Mouse (Mus musculus) forebrain, embryonic 15.5 days (tissue): ENCODE results near the gene Tmc6. TPM values are rescaled to one million over a fixed set of nuclear protein-coding genes. Genes with fewer than 3 reads are reported as not detected.

Source experiments
- ATAC-seq: fragments of 200-750 bp; cut with Nextera tagmentation; replicated peaks from 2 replicates; pipeline ENCODE4 v1.8.0; 2017; ENCODE audit warnings: mild to moderate bottlenecking, moderate TSS enrichment, moderate library complexity
- H3K27ac ChIP-seq: fragments of 300-500 bp; sonication (generic); replicated peaks from 2 replicates; pipeline ENCODE4 v1.5.1; 2015; ENCODE audit warnings: mild to moderate bottlenecking, inconsistent platforms
- H3K27me3 ChIP-seq: fragments of 300-500 bp; sonication (generic); 2 replicates; pipeline ENCODE4 v1.6.1; 2015; ENCODE audit warnings: inconsistent platforms
- H3K36me3 ChIP-seq: fragments of 300-500 bp; sonication (generic); 2 replicates; pipeline ENCODE4 v1.6.1; 2015; ENCODE audit warnings: mild to moderate bottlenecking, inconsistent platforms
- H3K4me1 ChIP-seq: fragments of 300-500 bp; sonication (generic); 2 replicates; pipeline ENCODE4 v1.6.1; 2015; ENCODE audit warnings: inconsistent platforms
- H3K4me2 ChIP-seq: fragments of 300-500 bp; sonication (generic); replicated peaks from 2 replicates; pipeline ENCODE4 v1.6.1; 2015; ENCODE audit warnings: mild to moderate bottlenecking, inconsistent platforms
- H3K4me3 ChIP-seq: fragments of 300-500 bp; sonication (generic); 2 replicates; pipeline ENCODE4 v1.5.1; 2015; ENCODE audit warnings: mild to moderate bottlenecking, inconsistent platforms
- H3K9ac ChIP-seq: fragments of 300-500 bp; sonication (generic); replicated peaks from 2 replicates; pipeline ENCODE4 v1.6.1; 2015; ENCODE audit warnings: mild to moderate bottlenecking, inconsistent platforms
- H3K9me3 ChIP-seq: fragments of 300-500 bp; sonication (generic); 2 replicates; pipeline ENCODE4 v1.6.1; 2016; ENCODE audit warnings: inconsistent platforms
- WGBS: fragments of 180-500 bp; shearing (Covaris S2); methylation state at CpG from one replicate; pipeline ENCODE4 v1.1.7; 2015; ENCODE audit warnings: mixed read lengths; 5-methylcytosine and 5-hydroxymethylcytosine counted together
- polyA plus RNA-seq: library from polyadenylated mRNA; unstranded; fragments of >200 nt; fragmentation: Nextera tagmentation; extraction: Ambion mirVana; gene quantifications from 2 replicates; pipeline ENCODE4 v1.2.1, GENCODE M21; 2015

The Tmc6 gene
- polyA plus RNA-seq, 1 experiment from 2014 or later, result 2.6 TPM

DNA sequence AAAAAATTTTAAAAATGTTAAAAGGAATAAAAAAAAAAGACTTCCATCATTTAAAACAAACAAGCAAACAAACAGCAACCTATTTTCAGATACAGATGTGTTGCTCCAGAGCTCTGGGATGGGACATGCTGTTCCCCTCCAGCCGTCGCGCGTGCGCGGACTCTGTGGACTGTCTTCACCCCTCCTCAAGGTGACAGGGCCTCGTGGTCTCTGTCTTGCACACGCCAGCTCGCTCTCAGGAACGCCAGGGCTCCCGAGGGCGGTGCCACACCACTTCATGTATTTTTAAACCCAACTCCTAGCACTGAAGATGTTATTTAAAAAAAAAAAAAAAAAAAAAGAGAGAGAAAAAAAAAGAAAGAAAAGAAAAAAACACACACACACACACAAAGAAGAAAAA lies 19.8 kb downstream of the Tmc6 start:
- H3K4me2 ChIP-seq, result no peak overlapping the region
- H3K4me3 ChIP-seq, result no peak overlapping the region
- H3K4me1 ChIP-seq, result no peaks in the 10 kb centered on the region
- no peak overlapping the region for H3K27ac ChIP-seq
- no peak for ATAC-seq
- H3K9ac ChIP-seq, result no peak overlapping the region
- WGBS, result 90% methylated on average over 12 of the region's 12 CpGs
- H3K36me3 ChIP-seq, result peaks cover 71% of the 10 kb centered on the region
- H3K9me3 ChIP-seq, result no peaks in the 10 kb centered on the region
- H3K27me3 ChIP-seq, result no peaks in the 10 kb centered on the region

DNA sequence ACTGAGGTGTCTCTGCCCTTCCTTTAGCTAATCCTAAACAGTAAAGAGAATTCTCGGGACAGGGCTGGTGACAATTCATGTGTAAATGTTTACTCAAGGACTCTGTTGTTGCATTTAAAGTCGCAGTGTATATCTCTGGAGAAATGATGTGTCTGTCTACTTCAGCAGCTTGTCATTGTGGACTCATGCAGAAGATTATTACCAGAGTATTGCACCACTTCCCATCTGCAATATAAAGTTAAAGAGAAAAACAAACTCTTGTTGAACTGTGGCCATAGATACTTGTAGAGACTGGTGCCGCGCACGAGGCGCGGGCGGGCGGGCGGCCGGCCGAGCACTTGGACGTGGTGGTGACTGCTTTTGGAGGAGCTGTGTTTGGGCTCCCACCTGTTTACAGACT lies 20.2 kb downstream of the Tmc6 start:
- Histone ChIP-seq H3K9me3 (no peaks in the 10 kb centered on the region), H3K4me1 (no peaks in the 10 kb centered on the region), H3K4me2 (no peak overlapping the region), H3K4me3 (no peak overlapping the region), H3K27me3 (no peaks in the 10 kb centered on the region), H3K27ac (no peak overlapping the region), H3K36me3 (peaks cover 76% of the 10 kb centered on the region), H3K9ac (no peak overlapping the region)
- WGBS, result 93% methylated on average over 13 of the region's 13 CpGs
- ATAC-seq, result no peak

DNA sequence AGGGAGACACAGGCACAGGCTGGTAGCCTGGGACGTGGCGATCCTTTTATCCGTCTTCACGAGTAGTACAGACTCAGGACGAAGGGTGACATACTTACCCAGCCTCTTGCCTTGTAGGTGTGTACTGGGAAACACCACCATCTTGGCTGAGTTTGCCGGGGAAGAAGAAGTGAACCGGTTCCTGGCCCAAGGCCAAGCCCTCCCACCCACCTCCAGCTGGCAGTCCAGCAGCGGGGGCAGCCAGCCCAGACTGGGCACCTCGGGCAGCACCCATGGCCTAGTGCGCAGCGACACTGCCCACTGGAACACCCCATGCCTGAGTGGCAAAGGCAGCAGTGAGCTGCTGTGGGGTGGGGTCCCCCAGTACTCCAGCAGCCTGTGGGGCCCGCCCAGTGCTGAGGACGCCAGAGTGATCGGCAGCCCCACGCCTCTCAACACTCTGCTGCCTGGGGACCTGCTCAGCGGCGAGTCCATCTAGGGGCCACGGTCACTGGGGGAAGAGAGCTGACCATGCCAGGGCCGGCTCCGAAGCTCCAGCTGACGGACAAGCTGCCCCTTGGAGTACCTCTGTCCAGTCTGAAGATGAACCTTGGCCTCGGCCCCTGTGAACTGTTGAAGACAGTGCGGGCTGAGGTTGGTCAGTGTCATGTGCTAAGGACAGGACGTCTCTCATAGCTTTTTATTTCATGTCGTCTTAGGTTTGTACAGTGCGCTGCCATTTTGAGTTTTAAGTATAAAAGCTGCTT lies 21.5 kb downstream of the Tmc6 start:
- no peak overlapping the region for H3K27ac ChIP-seq
- no peak overlapping the region for H3K4me3 ChIP-seq
- H3K36me3 ChIP-seq, result peaks cover 85% of the 10 kb centered on the region
- H3K9ac ChIP-seq, result no peak overlapping the region
- no peaks in the 10 kb centered on the region for H3K4me1 ChIP-seq
- 89% methylated on average over 26 of the region's 26 CpGs for WGBS
- H3K27me3 ChIP-seq, result no peaks in the 10 kb centered on the region
- no peaks in the 10 kb centered on the region for H3K9me3 ChIP-seq
- H3K4me2 ChIP-seq, result no peak overlapping the region
- no peak for ATAC-seq

DNA sequence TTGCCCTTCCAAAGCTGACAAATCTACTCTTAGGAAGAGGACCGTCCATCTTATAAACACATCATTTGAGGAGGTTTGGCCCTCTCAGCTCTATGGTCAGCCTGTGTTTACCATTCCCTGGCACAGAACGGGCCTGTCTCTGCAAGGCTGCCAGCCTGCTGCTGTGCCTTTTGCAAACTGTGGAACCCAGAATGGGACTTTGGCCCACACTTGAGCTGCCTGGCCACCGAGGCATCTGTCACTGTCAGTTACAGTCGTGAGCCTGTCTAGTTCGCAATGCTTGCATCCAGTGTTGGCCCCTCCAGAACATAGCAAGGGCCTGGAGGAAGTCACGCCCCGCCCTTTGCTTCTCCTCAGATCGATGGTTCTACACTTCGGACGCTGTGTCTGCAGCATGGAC lies 22.7 kb downstream of the Tmc6 start:
- Histone ChIP-seq H3K9ac (no peak overlapping the region), H3K27me3 (no peaks in the 10 kb centered on the region), H3K27ac (no peak overlapping the region), H3K4me2 (no peak overlapping the region), H3K9me3 (no peaks in the 10 kb centered on the region), H3K36me3 (peaks cover 90% of the 10 kb centered on the region), H3K4me3 (no peak overlapping the region), H3K4me1 (no peaks in the 10 kb centered on the region)
- 93% methylated on average over 10 of the region's 10 CpGs for WGBS
- ATAC-seq, result no peak

DNA sequence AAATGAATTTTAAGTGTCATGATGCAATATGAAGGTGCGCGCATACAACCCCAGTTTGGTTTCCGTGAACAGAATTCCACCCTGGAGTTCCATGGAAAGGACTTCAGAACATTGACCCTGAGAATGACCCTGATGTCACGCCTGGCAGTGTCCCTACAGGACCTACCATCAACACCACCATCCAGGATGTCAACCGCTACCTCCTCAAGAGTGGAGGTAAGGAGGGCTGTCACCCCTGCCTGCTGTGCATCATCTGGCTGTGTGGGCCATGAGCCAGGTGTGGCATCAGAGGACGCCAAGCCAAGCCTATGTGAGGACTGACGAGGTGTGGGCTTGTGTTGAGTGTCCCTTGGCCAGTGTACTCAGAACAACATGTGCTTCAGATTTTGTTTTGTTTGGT lies 26.1 kb downstream of the Tmc6 start:
- no peak for ATAC-seq
- Histone ChIP-seq H3K4me1 (no peaks in the 10 kb centered on the region), H3K27ac (no peak overlapping the region), H3K9me3 (no peaks in the 10 kb centered on the region), H3K4me2 (no peak overlapping the region), H3K9ac (no peak overlapping the region), H3K36me3 (peaks cover 94% of the 10 kb centered on the region), H3K27me3 (no peaks in the 10 kb centered on the region), H3K4me3 (no peak overlapping the region)
- WGBS, result 94% methylated on average over 7 of the region's 7 CpGs

DNA sequence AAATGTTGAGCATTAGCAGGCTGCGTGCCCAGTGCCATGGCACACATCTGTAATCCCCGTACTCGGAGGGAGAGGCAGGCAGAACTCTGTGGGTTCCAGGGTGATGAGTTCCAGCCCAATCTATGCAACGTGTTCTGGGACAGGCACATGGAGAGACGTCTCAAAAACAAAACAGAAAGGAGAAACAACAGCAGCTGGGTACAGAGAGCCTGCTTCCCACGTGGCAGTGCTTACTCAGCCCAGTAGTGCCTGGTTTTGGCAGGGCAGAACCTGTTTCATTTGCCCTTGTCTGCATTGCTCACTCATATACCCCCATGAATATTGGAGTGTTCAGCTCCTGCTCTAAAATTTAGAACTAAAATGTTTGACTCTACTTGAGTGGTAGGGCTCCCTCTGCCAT lies 30.5 kb downstream of the Tmc6 start:
- 85% methylated on average over 6 of the region's 6 CpGs for WGBS

DNA sequence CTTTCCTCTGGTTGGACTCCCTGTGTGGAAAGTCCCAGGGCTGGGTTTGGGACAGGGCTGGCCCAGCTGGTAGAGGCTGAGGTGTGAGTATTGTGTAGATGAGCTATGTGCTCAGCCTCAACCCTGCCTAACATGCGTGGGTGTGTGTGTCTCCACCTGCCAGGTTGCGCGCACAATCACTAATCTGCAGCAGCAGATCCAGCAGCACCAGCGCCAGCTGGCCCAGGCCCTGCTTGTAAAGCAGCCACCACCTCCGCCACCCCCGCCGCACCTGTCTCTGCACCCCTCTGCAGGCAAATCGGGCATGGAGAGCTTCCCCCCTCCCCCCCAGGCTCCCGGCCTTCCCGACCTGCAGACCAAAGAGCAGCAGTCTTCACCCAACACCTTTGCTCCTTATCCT lies 32.6 kb downstream of the Tmc6 start:
- 94% methylated on average over 10 of the region's 10 CpGs for WGBS

More for the DNA sequence above, 30.5 kb downstream of the Tmc6 start:
- no peaks in the 10 kb centered on the region for H3K4me1 ChIP-seq
- H3K9ac ChIP-seq, result no peak overlapping the region
- no peak for ATAC-seq
- H3K4me3 ChIP-seq, result no peak overlapping the region
- H3K9me3 ChIP-seq, result no peaks in the 10 kb centered on the region
- no peak overlapping the region for H3K4me2 ChIP-seq
- no peaks in the 10 kb centered on the region for H3K27me3 ChIP-seq
- H3K36me3 ChIP-seq, result peaks cover 96% of the 10 kb centered on the region
- no peak overlapping the region for H3K27ac ChIP-seq

DNA sequence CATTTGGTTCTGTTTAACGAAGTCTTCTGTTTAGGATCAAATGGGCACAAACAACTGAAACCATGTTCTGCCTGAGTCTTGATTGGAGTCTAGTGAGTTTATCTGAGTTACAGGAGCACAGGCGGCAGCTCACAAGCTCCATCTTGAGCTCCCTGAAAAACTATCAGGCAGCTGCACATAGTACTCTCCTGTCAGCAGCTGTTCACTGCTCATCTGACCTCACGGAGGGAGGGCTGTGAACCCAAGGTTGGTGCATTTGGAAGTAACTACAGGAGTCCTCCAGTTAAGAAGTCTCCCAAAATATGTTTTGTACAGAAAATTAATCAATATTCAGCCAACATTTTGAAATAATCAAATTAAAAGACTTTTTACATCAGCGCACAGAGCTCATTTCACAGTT lies 33.4 kb downstream of the Tmc6 start:
- Histone ChIP-seq H3K4me1 (no peaks in the 10 kb centered on the region), H3K4me2 (no peak overlapping the region), H3K9ac (no peak overlapping the region), H3K27me3 (no peaks in the 10 kb centered on the region), H3K9me3 (no peaks in the 10 kb centered on the region), H3K36me3 (peaks cover 95% of the 10 kb centered on the region), H3K27ac (no peak overlapping the region), H3K4me3 (no peak overlapping the region)
- WGBS, result 85% methylated on average over 4 of the region's 4 CpGs
- no peak for ATAC-seq

More for the DNA sequence above, 32.6 kb downstream of the Tmc6 start:
- Histone ChIP-seq H3K9ac (no peak overlapping the region), H3K27ac (no peak overlapping the region), H3K4me2 (no peak overlapping the region), H3K4me1 (no peaks in the 10 kb centered on the region), H3K4me3 (no peak overlapping the region), H3K9me3 (no peaks in the 10 kb centered on the region), H3K27me3 (no peaks in the 10 kb centered on the region), H3K36me3 (peaks cover 96% of the 10 kb centered on the region)
- ATAC-seq, result no peak

DNA sequence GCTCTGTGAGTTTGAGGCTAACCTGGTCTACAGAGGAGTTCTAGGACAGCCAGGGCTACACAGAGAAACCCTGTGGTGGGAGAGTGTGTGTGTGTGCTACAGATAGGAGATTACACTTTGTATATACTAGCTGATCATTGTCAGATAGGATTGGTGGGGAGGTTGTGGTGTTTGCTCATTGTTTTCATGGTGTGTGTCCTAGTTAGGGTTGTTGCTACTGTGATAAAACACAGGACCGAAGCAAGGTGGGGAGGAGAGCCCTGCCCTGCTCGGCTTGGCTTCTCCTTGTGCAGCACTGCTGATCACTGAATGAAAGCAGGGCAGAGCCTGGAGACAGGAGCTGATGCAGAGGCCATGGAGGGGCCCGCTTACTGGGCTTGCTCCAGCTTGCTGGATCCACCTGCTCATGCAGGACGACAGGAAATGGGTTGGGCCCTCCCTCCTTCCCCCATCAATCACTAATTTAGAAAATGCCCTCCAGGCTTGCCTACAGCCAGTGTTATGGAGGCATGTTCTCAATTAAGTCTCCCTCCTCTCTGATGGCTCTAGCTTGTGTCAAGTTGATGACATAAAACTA lies 38.5 kb downstream of the Tmc6 start:
- Histone ChIP-seq H3K9me3 (no peaks in the 10 kb centered on the region), H3K27me3 (no peaks in the 10 kb centered on the region), H3K4me1 (no peaks in the 10 kb centered on the region), H3K9ac (no peak overlapping the region), H3K4me3 (no peak overlapping the region), H3K4me2 (no peak overlapping the region), H3K36me3 (peaks cover 97% of the 10 kb centered on the region), H3K27ac (no peak overlapping the region)
- no peak for ATAC-seq
- 75% methylated on average over 4 of the region's 4 CpGs for WGBS

DNA sequence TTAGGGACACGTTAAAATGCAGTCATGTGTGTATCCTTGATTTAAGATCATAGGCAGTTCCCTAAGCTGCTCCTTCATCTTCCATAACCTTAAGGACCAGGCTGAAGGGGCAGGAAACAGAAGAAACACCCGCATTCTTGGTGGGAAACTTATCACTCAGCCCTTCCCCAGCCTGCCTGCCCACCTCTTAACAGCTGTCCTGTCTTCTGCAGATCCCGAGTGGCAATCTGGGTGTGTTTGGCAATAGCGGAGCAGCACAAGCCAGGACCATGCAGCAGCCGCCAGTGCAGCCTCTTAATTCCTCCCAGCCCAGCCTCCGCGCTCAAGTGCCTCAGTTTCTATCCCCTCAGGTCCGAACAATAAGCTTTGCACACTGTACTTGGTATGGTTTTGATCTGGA lies 39.3 kb downstream of the Tmc6 start:
- Histone ChIP-seq H3K4me3 (no peak overlapping the region), H3K27me3 (no peaks in the 10 kb centered on the region), H3K27ac (no peak overlapping the region), H3K9ac (no peak overlapping the region), H3K9me3 (no peaks in the 10 kb centered on the region), H3K36me3 (peaks cover 98% of the 10 kb centered on the region), H3K4me1 (no peaks in the 10 kb centered on the region), H3K4me2 (no peak overlapping the region)
- no peak for ATAC-seq
- 90% methylated on average over 8 of the region's 8 CpGs for WGBS

DNA sequence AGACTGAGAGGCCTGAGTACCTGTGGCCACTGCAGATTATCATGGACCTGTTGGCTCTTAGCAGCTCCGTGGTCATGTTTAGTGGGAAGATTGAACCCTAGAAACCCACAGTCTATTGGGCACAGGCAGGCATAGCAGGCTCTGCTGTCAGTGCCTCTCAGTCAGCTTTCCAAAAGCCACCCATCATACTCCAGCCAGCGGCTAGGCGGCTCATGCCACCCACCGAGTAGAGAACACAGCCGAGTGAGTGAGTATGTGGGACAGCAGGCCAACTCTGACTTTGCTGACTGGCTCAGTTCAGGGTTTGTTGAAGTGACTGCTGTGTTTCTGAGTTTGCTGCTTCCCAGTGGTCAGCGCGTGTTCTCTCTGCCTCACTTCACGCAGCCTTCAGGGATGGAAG lies 39.8 kb downstream of the Tmc6 start:
- WGBS, result 88% methylated on average over 8 of the region's 8 CpGs
- no peak for ATAC-seq
- H3K4me3 ChIP-seq, result no peak overlapping the region

DNA sequence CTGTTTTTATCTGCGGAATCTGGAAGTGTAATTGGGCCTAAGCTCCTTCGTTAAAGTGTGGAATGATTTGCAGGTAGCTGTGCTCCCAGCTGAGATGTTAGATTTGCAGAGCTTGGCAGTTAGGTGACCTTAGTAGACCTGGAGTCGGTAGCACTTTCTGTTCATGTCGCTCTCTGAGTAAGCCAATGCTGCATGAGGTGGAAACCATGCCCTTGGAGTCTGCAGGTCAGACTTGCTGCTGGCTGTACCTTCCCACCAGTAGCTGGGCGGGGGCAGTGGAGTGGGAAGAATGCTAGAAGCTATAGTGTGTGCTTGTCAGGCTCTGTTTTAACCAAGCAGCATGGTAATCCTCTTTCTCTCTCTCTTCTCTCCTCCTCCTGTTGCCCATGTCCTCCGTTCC lies 40.9 kb downstream of the Tmc6 start:
- ATAC-seq, result no peak
- H3K4me1 ChIP-seq, result no peaks in the 10 kb centered on the region
- H3K27ac ChIP-seq, result no peak overlapping the region
- no peak overlapping the region for H3K4me3 ChIP-seq
- 88% methylated on average over 6 of the region's 6 CpGs for WGBS
- no peak overlapping the region for H3K9ac ChIP-seq
- no peaks in the 10 kb centered on the region for H3K9me3 ChIP-seq
- H3K4me2 ChIP-seq, result no peak overlapping the region
- peaks cover 97% of the 10 kb centered on the region for H3K36me3 ChIP-seq
- H3K27me3 ChIP-seq, result no peaks in the 10 kb centered on the region

More for the DNA sequence above, 39.8 kb downstream of the Tmc6 start:
- Histone ChIP-seq H3K4me1 (no peaks in the 10 kb centered on the region), H3K36me3 (peaks cover 98% of the 10 kb centered on the region), H3K27me3 (no peaks in the 10 kb centered on the region), H3K9ac (no peak overlapping the region), H3K4me2 (no peak overlapping the region), H3K27ac (no peak overlapping the region), H3K9me3 (no peaks in the 10 kb centered on the region)

DNA sequence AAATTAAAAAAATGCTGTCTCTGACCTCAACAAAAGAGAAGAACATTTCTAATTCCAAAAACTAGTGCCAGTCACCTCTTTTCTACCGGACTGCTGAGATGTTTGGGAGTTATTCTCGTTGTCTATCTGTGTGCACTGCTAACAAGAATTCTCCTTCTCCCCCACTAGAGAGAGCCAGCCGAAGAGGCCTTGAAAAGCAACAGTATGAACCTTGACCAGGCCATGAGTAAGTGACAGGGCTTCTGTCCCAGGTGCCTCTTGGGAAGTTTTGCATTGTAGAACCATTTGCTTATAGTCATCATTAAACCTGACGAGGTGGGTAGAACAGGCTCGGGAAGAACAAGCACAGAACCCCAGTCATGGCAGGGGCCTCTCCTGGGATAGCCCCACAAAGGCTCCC lies 43.9 kb downstream of the Tmc6 start:
- ATAC-seq, result no peak
- Histone ChIP-seq H3K9ac (no peak overlapping the region), H3K27me3 (no peaks in the 10 kb centered on the region), H3K4me2 (no peak overlapping the region), H3K36me3 (peaks cover 86% of the 10 kb centered on the region), H3K4me1 (no peaks in the 10 kb centered on the region), H3K27ac (no peak overlapping the region), H3K9me3 (no peaks in the 10 kb centered on the region), H3K4me3 (no peak overlapping the region)
- WGBS, result 88% methylated on average over 5 of the region's 5 CpGs
